Mouse (Mus musculus) cerebellum, postnatal 25 days (tissue): ENCODE measurements at regions not wholly inside any gene's neighbourhood (a gene's known extent, or its start where the extent isn't known, plus 50 kb on each side); places are given as distances from the start of the nearest gene placed in this dataset.

Source experiments
- DNase-seq, 2 experiments: peaks; one replicate each; pipeline ENCODE4 v3.0.0; 2021; ENCODE audit warnings: mixed read lengths in 2 of 2

GRCm38 (mm10) chr3:156423100-156423499, 138.5 kb upstream of the Negr1 start:
- no peak for DNase-seq

GRCm38 (mm10) chr3:156455042-156455441, 106.6 kb upstream of the Negr1 start:
- no peak for DNase-seq

- DNase-seq = no peak
These were observed 98.3 kb upstream of the Negr1 start for GRCm38 (mm10) chr3:156463299-156463698.

- no peak for DNase-seq
These were observed 96.0 kb upstream of the Negr1 start for GRCm38 (mm10) chr3:156465601-156466000.

GRCm38 (mm10) chr3:156472665-156473064, 88.9 kb upstream of the Negr1 start:
- DNase-seq = no peak
